Mouse (Mus musculus): ENCODE data around the gene Mtf1.

Mtf1 gene

GRCm38 (mm10) chr4:124802309-124803260, 681 bp downstream of the Mtf1 start:
- DNase-seq: peak; percentile 94

GRCm38 (mm10) chr4:124803406-124803805, 1.5 kb downstream of the Mtf1 start:
- no peak for DNase-seq

- DNase-seq: no peak
Observed at GRCm38 (mm10) chr4:124808511-124808910, 6.6 kb downstream of the Mtf1 start.

- no peak for DNase-seq
Observed at GRCm38 (mm10) chr4:124809136-124809883, 7.4 kb downstream of the Mtf1 start.

GRCm38 (mm10) chr4:124810056-124810455, 8.2 kb downstream of the Mtf1 start:
- DNase-seq: no peak

GRCm38 (mm10) chr4:124811347-124811975, 9.6 kb downstream of the Mtf1 start:
- DNase-seq: no peak

GRCm38 (mm10) chr4:124815901-124816300, 14.0 kb downstream of the Mtf1 start:
- peak; percentile 40 for DNase-seq

GRCm38 (mm10) chr4:124817803-124818202, 15.9 kb downstream of the Mtf1 start:
- no peak for DNase-seq

- no peak for DNase-seq
Observed at GRCm38 (mm10) chr4:124818832-124819231, 16.9 kb downstream of the Mtf1 start.

- DNase-seq: no peak
Observed at GRCm38 (mm10) chr4:124824967-124825366, 23.1 kb downstream of the Mtf1 start.

GRCm38 (mm10) chr4:124825371-124825965, 23.6 kb downstream of the Mtf1 start:
- no peak for DNase-seq

- no peak for DNase-seq
Observed at GRCm38 (mm10) chr4:124829671-124830070, 27.8 kb downstream of the Mtf1 start.

- DNase-seq: no peak
Observed at GRCm38 (mm10) chr4:124832796-124833195, 30.9 kb downstream of the Mtf1 start.

- DNase-seq: no peak
Observed at GRCm38 (mm10) chr4:124838035-124838700, 36.3 kb downstream of the Mtf1 start.

GRCm38 (mm10) chr4:124840998-124841397, 39.1 kb downstream of the Mtf1 start:
- no peak for DNase-seq

- DNase-seq: no peak
Observed at GRCm38 (mm10) chr4:124843493-124843892, 41.6 kb downstream of the Mtf1 start.

- peak; percentile 86 for DNase-seq
Observed at GRCm38 (mm10) chr4:124847573-124847972, 45.7 kb downstream of the Mtf1 start.

GRCm38 (mm10) chr4:124849631-124850260, 47.8 kb downstream of the Mtf1 start:
- DNase-seq: peak; percentile 57

GRCm38 (mm10) chr4:124850261-124850913, 48.5 kb downstream of the Mtf1 start, which contains the start of gene Yrdc:
Yrdc (plus strand) TSS chr4:124850679.
- DNase-seq: peak; percentile 93

GRCm38 (mm10) chr4:124850933-124851658, 49.2 kb downstream of the Mtf1 start, which contains the start of gene 1110065P20Rik:
1110065P20Rik (minus strand) TSS chr4:124851196.
- DNase-seq: peak; percentile 64

Data from cerebellum, adult 8-10 months (tissue).